Mouse (Mus musculus): ENCODE measurements around the gene Pgs1. TPM values are rescaled to one million over a fixed set of nuclear protein-coding genes. Genes with fewer than 3 reads are reported as not detected.

Pgs1 gene
- polyA plus RNA-seq, 2 experiments from 2014 or later, result 34.3 to 38.8 TPM

DNA sequence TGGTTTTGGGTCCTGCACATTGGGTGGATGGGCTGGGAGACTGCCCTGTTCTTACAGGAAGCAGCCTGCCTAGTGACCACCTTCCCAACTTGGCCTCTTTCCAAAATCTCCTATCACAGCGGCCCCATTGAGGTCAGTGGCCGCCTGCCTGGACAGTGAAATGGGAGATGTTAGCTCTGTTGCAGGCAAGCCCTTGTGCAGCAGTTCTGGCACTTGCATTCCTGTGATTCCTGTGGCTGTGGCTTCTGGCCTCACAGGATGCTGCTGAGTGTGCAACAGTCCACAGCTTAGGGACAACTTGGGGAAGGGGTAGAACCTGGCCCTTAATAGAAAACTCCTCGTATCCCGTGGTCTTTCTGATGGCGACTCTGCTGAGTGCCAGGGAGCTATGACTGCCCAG lies 17.6 kb downstream of the Pgs1 start:
- ATAC-seq, result no peak

DNA sequence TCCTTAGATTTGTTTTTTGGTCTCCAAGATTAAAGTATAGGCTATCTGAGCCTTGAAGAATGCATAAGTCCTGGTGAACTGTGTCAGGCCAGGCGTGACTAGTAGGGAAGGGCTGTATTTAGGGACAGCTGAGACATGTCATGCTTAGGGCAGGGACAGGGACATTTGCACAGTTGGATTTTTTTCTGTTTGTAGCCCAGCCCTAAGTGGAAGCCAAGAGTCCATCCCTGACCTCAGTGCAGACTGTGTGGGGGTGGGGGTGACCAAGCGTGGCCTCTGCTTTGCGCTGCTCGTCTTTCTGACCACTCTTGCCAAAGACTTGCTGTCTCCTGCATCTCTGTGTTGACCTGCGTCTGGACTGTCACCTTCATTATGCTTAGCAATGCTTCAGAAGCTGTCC lies 18.1 kb downstream of the Pgs1 start:
- ATAC-seq, result no peak

DNA sequence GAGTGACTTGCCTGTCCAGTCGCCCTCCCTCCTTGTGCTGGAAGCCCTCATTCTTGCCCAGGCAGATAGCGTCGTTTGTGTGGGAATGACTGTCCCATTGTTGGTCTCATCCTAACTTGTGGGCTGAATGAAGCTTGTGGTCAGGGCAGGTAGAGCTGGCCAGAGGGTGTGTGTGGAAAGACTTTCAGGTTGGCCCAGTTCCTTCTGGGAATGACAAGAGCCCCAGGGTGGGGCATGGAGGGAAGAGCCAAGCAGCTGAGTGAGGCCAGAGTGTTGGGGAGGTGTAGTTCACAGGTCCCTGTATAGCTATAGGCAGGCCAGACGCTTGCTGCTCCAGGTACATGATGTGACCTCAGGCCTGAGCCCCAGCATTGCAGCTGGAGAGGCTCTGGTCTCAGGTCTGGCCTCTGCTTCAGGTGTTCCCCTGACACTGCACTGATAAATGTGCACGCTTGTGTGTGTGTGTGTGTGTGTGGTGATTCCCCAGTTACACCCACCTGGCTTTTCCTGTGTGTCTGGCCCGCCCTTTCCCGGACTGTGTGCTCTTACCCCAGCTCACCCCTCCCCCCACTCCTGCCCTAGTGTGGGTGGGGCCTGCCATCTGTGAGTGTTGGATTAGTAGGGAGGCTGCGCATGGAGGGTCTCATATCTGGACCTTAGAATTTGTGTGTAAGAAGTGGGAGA lies 21.5 kb downstream of the Pgs1 start:
- peak; percentile 57 for ATAC-seq

DNA sequence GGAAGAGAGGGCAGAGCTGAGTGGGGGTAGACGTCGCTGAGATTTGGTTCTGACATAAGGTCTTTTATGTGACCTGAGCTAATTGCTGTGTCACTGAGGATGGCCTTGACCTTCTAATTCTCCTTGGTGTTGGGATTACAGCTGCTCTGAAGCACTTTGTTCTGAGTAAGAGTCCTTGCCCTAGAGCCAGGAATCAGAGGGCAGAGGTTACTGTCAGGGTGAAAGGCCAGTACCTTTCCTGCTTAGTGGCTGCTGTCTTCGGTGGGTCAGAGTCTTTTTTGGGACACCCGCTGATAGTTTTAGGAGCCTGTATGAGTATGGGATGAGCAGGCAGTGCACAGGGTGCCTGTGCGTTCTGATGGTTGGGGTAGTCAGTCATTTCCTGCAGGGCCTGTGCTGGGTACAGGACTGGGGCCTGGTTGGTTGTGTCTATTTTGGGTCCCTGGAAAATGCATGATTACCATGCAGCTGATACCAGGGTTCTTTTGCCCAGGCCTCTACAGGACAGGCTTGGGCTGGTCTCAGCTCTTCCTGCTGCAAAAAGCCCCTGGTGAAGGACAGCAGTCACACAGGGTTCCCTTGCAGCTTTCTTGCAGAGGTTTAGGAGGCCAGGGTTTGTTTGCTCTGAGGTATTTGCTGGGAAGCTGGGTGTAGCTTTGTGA lies 22.2 kb downstream of the Pgs1 start:
- no peak for ATAC-seq

DNA sequence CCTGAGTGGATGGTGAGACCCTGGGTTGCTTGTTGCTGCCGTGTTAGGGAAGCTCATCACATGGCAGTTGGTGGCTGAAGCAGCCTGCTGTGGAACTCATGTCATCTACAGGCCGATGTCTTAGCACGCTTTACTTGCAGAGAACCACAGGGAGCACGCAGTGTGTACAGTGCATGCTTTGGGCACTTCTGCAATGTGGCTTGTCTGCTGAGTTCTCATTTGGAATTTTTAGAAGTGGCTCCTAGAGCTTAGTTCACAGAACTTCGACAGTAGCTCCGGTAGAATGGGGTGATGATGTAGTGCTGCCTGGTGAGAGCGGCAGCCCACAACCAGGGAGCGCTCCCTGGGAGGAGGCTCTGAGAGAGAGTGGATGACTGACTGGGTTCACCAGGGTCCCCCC lies 22.8 kb downstream of the Pgs1 start:
- no peak for ATAC-seq

DNA sequence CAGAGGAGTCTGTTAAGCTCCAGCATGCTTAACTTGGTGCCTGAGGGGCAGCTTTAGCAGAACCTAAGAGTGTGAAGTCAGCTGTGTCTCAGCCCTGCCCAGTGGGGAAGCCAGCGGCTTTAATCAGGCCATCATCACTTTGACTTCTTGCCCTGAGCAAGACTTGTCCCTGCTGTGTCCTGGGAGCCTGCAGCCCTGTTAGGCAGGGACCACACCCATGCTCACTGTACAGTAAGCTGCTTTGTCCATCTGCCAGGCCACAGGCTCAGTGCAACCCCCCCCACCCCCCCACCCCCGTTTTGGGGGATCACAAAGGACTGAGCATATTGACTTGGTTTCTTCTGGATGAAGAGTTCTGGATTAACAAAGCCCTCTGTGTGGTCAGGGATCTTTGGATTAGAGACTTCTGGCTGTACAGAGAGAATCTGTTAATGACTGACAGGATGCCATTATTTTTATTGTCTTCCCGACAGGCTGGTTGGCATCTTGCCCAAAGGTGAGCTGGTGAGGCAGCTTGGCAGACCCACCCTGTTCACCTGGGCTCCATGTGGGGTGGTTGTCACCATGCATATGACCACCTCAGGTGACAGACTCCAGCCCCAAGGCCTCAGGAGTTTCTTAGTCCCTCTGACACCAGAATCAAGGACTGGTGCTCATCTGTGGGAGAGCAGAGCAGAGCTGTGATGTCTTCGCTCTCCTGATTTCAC lies 23.9 kb downstream of the Pgs1 start:
- ATAC-seq, result no peak

DNA sequence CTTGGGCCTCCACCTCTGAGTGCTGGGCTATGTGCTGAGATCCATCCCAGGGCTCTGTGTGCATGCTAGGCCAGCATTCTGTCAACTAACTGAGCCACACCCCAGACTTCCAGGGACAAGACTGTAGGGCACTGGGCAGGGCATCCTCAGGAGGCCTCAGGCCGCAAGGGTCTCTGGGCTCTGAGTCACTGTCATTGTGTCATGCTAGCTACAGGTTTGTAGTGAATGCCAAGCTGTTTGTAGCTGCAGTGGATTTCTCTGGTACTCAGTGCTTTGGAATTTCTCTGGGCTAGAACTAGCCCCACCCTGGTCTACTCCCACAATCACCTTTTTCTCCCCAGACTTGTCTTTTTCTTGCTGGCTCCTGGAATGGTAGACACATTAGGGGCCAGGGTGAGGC lies 26.5 kb downstream of the Pgs1 start:
- no peak for ATAC-seq

DNA sequence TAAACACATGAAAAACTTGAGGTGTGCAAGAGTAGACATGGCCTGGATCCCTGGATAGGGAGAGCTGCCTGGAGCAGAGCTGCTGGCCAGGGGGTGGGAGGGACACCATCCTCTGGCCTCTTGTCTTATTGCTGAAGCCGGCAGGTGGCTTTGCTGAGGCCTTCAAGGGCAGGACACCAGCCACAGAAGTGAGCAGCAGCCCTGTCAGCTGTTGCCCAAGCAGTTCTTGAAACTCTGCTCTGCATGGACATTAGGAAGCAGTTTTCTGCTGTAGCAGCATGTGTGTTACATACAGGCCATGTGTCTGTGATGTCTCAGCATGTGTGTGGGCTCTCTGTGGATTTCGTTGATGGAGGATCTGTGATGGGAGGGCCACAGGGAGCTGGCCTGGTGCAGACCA lies 27.2 kb downstream of the Pgs1 start:
- no peak for ATAC-seq

DNA sequence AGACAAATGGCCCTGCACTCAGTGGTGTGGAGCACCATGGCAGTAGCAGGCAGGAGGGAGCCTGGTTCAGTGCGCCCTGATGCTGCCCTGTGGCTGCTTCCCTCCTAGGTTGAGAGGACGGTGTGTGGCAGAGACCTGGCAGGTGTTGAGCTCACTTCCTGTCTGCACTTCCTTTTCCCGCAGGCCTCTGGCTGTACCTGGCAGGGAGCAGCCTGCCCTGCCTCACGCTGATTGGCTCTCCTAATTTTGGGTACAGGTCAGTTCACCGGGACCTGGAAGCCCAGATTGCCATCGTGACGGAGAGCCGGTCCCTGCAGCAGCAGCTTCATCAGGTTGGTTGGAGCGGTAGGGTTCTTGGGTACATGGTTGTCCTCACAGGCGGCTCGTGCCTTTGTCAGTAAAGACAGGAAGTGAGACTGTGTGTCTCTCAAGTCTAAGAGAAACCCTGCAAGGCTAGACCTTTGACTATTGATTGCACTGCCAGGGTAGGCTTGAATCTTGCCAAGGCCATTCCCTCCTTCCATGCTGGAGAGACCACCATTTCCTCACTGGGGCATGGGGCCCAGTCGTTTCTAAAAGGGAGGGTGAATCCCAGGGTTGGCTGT lies 28.4 kb downstream of the Pgs1 start:
- peak; percentile 87 for ATAC-seq

DNA sequence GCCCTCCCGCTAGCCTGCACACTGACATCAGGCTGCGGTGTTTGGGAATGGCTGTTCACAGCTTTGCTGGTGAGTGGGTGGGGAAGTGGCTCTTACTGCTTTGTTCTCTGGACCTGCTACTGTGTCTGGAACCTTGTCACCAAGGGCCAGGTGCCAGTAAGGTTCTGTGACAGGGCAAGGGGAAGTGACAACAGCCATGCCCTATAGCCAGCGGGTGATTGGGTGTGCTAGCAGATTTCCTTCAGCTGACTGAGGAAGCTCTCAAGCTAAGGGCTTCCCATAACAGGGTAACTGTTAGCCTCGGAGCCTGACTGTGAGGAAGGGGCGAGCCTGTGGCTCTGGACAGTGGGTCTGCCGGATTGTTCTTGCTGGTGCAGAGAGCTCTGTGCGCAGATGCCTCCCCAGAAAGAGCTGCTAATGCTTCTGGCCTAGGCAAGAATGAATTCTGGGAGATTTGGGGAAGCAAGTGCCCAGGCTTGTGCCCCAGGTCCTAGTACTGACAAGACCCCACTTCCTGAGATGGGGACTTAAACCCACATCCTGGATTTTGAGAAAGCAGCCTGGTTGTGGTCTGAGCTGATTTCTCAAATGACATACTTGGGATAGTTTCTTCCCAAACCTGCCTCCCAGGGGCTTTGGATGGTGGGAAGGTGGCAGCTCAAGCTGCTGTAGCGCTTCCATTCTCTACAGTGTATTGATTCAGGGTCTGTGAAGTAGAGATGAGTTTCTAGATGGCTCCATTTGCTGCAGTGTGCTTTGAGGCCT lies 29.5 kb downstream of the Pgs1 start:
- peak; percentile 56 for ATAC-seq

DNA sequence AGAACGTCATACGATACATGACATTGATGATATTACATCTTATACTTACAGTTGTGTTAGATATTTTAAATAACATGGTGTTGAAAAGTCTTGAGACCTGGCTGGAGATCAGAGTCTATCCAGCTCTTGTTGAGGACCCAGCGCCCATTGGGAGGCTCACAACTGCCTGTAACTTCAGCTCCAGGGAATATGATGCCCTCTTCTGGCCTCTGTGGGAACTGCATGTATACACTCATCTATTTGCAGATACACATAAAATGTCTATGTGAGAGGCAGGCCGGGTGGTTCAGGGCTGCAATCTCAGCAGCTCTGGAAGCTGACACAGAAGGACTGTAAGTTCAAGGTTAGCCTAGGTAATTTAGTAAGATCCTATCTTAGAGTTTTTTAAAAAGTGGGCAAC lies 32.2 kb downstream of the Pgs1 start:
- no peak for ATAC-seq

DNA sequence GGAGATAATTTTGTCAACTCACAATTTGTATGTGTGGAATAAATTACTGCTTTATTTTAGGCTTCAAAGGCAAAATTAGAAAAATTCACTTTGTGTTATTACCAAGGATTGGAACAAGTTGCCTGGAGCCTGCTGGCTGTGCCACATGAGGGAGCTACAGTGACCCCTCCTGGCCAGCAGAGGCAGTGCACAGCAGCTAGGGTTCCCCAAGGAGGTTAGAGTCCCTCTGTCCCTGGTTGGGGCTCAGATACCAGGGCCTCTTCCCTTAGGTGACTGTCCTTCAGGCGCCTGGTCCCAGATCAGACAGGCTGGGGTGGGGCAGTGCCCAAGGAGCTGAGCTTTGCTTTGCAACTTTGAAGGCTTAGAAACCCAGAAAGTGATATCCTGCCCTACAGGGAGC lies 35.7 kb downstream of the Pgs1 start:
- peak; percentile 77 for ATAC-seq

DNA sequence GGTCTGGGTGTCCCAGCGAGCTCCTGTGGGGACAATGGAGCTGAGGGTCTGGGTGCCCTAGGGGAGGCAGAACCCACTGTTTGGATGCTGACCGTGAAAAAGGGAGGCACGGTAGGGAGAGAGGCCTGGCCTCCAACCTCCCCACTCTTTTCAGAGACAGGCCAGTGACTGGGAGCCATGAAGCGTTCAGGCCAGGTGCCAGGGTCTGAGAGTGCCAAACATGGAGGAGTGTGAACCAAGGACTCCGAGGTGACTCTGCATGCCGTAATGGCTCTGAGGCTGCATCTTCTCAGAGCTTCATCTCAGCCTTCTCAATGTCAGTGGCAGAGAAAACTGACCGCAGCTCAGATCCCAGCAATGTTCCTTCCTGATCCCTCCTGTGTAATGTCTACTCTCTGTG lies 37.4 kb downstream of the Pgs1 start:
- ATAC-seq, result no peak

DNA sequence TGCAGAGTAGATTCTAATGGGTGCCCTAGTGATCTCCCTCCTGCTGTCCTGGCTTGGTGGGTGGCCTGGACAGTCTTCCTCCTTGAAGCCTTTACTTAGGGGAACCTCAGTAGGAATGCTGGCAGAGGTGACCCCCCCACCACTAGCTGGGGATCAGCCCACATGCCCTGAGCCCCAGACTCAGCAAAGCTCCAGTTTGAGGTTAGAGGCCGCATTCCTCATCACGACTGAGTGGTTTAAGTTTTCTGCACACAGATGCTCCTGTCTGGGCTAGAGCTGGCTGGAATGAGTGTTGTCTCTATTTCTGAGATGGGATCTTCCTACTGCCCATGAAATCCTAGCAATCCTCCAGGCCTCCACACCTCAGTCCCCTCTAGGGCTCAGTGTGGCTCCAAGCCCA lies 38.0 kb downstream of the Pgs1 start:
- ATAC-seq, result no peak

DNA sequence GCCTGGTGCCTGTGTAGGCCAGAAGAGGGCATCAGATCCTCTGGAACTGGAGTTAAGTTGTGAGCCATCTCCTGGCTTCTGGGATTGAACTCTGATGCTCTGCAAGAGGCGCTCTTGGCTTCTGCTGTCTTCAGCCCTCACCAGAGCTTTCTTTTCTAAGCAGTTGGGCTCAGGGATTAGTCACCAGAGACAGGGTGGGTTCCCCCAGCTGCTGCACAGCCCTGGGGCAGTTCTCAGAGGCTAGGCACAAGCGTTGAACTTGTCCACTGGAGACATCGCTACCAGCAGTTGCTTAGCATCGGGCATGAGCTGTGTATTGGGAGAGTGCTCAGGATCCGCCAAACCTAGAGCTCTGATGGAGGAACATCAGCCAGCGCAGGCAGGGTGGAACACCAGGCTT lies 43.1 kb downstream of the Pgs1 start:
- no peak for ATAC-seq

DNA sequence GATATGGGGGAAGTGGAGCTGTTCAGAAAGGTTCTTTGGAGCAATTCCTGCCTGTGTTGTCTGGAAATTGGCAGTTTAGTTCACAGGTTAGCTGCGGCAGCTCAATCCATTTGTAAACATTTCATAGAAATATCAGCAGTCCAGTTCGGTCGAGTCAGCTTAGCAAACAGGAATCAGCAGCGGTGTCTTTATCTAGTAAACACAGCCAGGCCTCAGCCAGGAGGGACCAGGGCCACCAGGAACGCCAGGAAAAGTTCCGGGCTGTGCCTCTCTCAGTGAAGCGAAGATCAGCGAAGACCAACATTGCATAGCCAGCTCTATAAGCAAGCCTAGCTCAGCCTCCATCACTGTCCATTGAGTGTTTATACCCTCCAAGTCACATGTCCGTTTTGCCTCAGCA lies 45.0 kb downstream of the Pgs1 start:
- ATAC-seq, result no peak

DNA sequence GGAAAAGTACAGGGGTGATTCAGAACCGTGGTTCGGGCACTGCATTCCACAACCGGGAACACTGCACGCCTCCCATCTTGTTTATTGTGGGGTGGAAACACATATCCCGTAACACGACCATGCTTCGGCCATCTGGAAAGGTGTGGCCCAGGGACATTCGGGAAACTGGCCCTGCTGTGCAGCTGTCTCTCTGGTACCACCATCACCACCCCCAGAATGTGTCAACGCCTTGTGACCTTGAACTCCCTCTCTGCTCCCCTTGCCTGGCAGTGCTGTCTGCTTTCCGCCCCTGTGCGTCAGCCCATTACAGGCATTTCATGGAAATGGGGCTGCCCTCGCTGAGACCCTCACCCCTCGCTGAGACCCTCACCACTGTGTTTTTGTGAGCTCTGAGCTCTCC lies 48.3 kb downstream of the Pgs1 start:
- no peak for ATAC-seq

DNA sequence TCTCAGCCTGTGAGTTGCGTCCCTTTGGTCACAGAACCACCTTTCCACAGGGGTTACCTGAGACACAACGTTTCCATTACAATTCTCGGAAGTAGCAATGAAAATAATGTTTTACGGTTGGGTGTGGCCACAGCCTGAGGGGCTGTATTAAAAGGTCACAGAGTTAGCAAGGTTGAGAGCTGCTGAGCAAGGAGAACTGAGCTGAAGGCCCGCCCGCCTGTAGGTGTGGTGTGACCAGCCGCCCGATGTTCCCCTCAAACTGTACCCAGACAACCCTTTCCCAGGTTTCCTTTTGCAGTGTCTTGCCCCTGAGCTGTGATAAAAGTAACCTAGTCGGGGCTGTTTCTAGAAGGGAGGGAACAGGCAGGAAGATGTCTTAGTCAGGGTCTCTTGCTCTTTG lies 49.0 kb downstream of the Pgs1 start:
- no peak for ATAC-seq

DNA sequence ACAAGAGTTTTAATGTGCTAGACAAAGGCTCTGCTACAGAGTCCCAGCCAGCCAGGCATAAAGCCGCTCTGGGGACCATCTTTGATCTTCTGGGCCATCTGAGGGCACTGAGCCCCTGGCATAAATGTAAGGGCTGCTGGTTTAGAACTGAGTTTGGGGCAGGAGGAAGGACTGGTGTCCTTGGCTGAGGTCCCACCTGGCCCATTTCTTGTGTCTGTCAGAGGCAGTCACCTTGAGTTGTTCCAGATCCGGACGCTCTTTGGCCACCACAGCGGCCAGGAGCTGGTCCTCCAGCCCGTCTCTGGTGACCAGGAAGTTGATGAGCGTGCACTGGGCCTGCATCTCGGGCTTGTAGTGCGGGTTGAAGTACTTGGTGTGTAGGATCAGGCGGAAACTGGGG lies 56.7 kb downstream of the Pgs1 start:
- no peak for ATAC-seq

DNA sequence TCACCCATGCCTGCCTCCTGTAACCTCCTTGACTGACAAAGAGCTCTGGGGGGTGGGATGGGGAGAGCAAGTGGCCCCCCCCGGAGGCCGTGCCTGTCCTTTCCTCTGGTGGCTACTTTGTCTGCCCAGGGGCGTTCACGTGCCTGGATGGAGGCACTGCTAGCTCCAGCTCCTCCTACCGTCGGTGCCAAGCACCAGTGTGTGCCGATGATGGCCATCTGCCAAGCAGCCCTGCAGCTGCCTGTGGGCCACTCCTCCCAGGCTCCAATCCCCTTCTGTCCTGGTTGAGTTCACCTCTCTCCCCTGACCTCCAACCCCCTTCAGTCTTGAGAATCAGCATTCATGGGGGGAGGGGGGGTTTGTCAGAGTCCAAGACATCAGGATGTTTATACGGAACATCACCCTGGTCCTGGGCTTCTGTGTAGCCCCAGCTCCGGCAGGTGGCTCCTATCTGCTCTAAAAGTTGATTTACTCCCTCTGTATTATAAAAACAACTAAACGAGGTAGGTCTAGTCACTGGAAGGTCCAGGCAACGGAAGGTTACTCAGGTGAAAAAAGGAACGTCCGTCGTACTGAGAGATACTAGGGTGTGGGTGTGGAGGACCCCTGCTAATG lies 57.3 kb downstream of the Pgs1 start:
- no peak for ATAC-seq

DNA sequence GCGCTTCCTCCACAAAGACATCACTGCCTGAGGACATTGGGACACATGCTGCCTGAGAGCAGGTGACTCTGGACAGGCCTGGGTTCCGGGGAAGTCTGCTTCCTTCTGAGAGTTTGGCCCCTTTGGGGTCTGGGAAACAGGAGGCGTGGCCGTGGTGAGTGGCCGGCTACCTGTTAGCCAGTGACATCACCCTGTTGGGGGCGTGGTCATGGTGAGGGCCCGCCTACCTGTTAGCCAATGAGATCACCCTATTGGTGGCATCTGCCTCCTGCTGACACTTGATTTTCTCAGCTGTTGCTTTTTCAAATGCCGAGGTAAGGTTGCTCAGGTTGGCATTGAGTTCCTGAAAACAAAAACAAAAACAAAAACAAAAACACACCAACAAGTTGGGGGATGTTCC lies 63.5 kb downstream of the Pgs1 start:
- no peak for ATAC-seq

DNA sequence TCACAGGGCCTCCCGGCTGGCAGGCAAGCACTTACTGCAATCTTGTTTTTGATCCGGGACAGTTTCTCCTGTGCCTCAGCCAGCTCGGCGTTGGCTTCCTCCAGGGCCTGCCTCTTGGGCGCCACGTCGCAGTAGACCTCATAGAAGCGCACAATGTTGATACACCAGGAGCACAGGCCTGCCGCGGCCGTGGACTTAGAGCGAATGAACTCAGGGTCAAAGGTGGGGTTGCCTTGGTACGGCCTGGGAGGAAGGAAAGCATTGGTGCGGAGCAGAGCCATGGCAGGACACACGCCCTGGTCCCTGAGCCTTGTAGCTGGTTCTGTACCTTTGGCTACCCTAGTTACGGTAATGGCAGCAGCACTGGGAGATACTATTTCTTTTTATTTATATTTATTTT lies 64.1 kb downstream of the Pgs1 start:
- no peak for ATAC-seq

DNA sequence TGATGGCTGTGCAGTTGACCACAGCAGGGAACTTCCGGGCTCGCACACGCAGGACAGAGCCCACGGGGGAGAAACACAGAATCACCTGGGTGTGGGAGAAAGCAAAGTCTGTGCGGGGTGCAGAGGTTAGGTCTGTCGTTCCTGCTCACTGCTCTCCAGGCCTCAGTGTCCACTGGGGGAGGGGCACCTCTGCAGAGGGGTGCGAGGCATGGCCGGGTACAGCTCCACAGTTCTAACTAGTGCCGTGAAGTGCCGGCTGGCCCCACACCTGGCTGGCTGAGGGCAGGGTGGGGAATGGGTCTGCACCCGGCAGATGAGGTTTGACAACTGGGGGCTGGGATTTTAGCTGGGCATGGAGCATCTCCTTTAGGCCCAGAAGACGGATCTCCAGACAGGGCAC lies 72.3 kb downstream of the Pgs1 start:
- ATAC-seq, result no peak

All from CD4-positive, CD25-positive, alpha-beta regulatory T cell, adult 4 months (primary cell).